Mouse (Mus musculus) liver, embryonic 14.5 days (tissue): ENCODE measurements around the gene Myf6. TPM values are rescaled to one million over a fixed set of nuclear protein-coding genes. Genes with fewer than 3 reads are reported as not detected.

Source experiments
- ATAC-seq: fragments of 200-750 bp; cut with Nextera tagmentation; 2 replicates; pipeline ENCODE4 v1.8.0; 2017; ENCODE audit warnings: moderate number of reproducible peaks, mild to moderate bottlenecking, moderate library complexity; ENCODE audit not compliant: insufficient read depth
- DNase-seq, 3 experiments: peaks; one replicate each; pipeline ENCODE4 v3.0.0-alpha.2; 2012 to 2013; ENCODE audit warnings: low read depth in 3 of 3, low spot score in 3 of 3
- H3K27ac ChIP-seq: fragments of 300-500 bp; sonication (generic); 2 replicates; pipeline ENCODE4 v1.5.1; 2014; ENCODE audit warnings: moderate library complexity, mild to moderate bottlenecking, control low read depth, inconsistent platforms
- H3K27me3 ChIP-seq: fragments of 300-500 bp; sonication (generic); 2 replicates; pipeline ENCODE4 v1.6.1; 2014; ENCODE audit warnings: mild to moderate bottlenecking, low read length, moderate library complexity; ENCODE audit not compliant: control insufficient read depth, insufficient read depth
- H3K36me3 ChIP-seq: fragments of 300-500 bp; sonication (generic); replicated peaks from 2 replicates; pipeline ENCODE4 v1.6.1; 2014; ENCODE audit warnings: low read depth; ENCODE audit not compliant: control insufficient read depth, insufficient read depth
- H3K4me1 ChIP-seq, 2 experiments: fragments of 200-500 bp in 1 of 2; fragments of 300-500 bp in 1 of 2; sonication (generic) in 1 of 2; replicated peaks; 2 replicates each; pipeline ENCODE4 v1.6.1; 2012 to 2014; ENCODE audit warnings: antibody characterized with exemption in 1 of 2, inconsistent platforms in 1 of 2, low read length in 1 of 2; ENCODE audit not compliant: control insufficient read depth in 2 of 2, insufficient read depth in 2 of 2
- H3K4me2 ChIP-seq: fragments of 300-500 bp; sonication (generic); 2 replicates; pipeline ENCODE4 v1.6.1; 2014; ENCODE audit warnings: low read depth, mild to moderate bottlenecking, control low read depth, moderate library complexity
- H3K4me3 ChIP-seq, 2 experiments: fragments of 200-500 bp in 1 of 2; fragments of 300-500 bp in 1 of 2; sonication (generic) in 1 of 2; 2 replicates each; pipeline ENCODE4 v1.5.1; 2012 to 2014; ENCODE audit warnings: low read depth in 2 of 2, low read length in 2 of 2, mild to moderate bottlenecking in 2 of 2, control low read depth in 1 of 2, inconsistent platforms in 1 of 2, moderate library complexity in 1 of 2; ENCODE audit not compliant: insufficient read depth in 1 of 2
- H3K9ac ChIP-seq: fragments of 300-500 bp; sonication (generic); replicated peaks from 2 replicates; pipeline ENCODE4 v1.6.1; 2014; ENCODE audit warnings: mild to moderate bottlenecking, control low read depth, moderate library complexity
- H3K9me3 ChIP-seq: fragments of 300-500 bp; sonication (generic); 2 replicates; pipeline ENCODE4 v1.6.1; 2016; ENCODE audit warnings: low read length, mixed read lengths; ENCODE audit not compliant: control insufficient read depth
- CTCF ChIP-seq: IDR thresholded peaks from 2 replicates; pipeline ENCODE4 v1.5.1; 2016; ENCODE audit warnings: antibody characterized with exemption, low read depth, control low read depth
- EP300 ChIP-seq: IDR thresholded peaks from 2 replicates; pipeline ENCODE4 v1.6.1; 2016; ENCODE audit warnings: antibody characterized with exemption, low read depth
- WGBS: fragments of 180-500 bp; shearing (Covaris S2); extraction: QIAGEN DNeasy Blood & Tissue Kit; methylation state at CpG from one replicate; pipeline ENCODE4 v1.1.7; 2014; ENCODE audit not compliant: insufficient replicate concordance; 5-methylcytosine and 5-hydroxymethylcytosine counted together
- polyA plus RNA-seq, 2 experiments: library from polyadenylated mRNA; depleted of rRNA in 1 of 2; stranded (reverse) in 1 of 2; unstranded in 1 of 2; fragments of >200 nt; fragmentation: Nextera tagmentation in 1 of 2; extraction: Ambion mirVana in 1 of 2; gene quantifications; 2 replicates each; pipeline versions ENCODE4 v1.2.1 to v1.2.3; 2012 to 2014

The Myf6 gene
- polyA plus RNA-seq (2012; rRNA removed) (not detected in 2 replicates), polyA plus RNA-seq (2014; fragmentation: Nextera tagmentation; extraction: Ambion mirVana) (not detected in 2 replicates)

GRCm38 (mm10) chr10:107494568-107494967 is at the start of gene Myf6:
Myf6 (minus strand) TSS chr10:107494737.
- DNase-seq (no peak), ATAC-seq (no peak)
- Histone ChIP-seq H3K9me3 (no peaks in the 10 kb centered on the region), H3K4me3 (no peak within 1 kb of the TSS), H3K36me3 (no peaks in the 10 kb centered on the region), H3K4me2 (no peak within 1 kb of the TSS), H3K27ac (no peak within 1 kb of the TSS), H3K27me3 (no peaks in the 10 kb centered on the region), H3K4me1 (no peaks in the 10 kb centered on the region), H3K9ac (no peak within 1 kb of the TSS)
- 65% methylated on average over 6 of the region's 6 CpGs for WGBS
- TF ChIP-seq CTCF (no peak), EP300 (no peak)

GRCm38 (mm10) chr10:107543026-107543425 is 48.5 kb upstream of the Myf6 start:
- Histone ChIP-seq H3K27me3 (no peaks in the 10 kb centered on the region), H3K4me1 (no peaks in the 10 kb centered on the region), H3K4me3 (no peak overlapping the region), H3K36me3 (no peaks in the 10 kb centered on the region), H3K9ac (no peak overlapping the region), H3K4me2 (no peak overlapping the region), H3K9me3 (no peaks in the 10 kb centered on the region), H3K27ac (no peak overlapping the region)
- TF ChIP-seq CTCF = no peak
- TF ChIP-seq EP300 = no peak
- 52% methylated on average over 1 of the region's 1 CpGs for WGBS
- DNase-seq = no peak
- no peak for ATAC-seq

GRCm38 (mm10) chr10:107528758-107529157 is 34.2 kb upstream of the Myf6 start:
- no peak overlapping the region for H3K4me2 ChIP-seq
- no peak overlapping the region for H3K27ac ChIP-seq
- no peak for DNase-seq
- H3K4me3 ChIP-seq = no peak overlapping the region
- no peak for ATAC-seq
- H3K9me3 ChIP-seq = no peaks in the 10 kb centered on the region
- H3K27me3 ChIP-seq = no peaks in the 10 kb centered on the region
- H3K9ac ChIP-seq = no peak overlapping the region
- TF ChIP-seq EP300 = no peak
- TF ChIP-seq CTCF = no peak
- H3K4me1 ChIP-seq = no peaks in the 10 kb centered on the region
- WGBS = 40% methylated on average over 1 of the region's 1 CpGs
- no peaks in the 10 kb centered on the region for H3K36me3 ChIP-seq

- TF ChIP-seq CTCF = no peak
- no peak for TF ChIP-seq EP300
- H3K36me3 ChIP-seq = no peaks in the 10 kb centered on the region
- no peak overlapping the region for H3K4me3 ChIP-seq
- no peaks in the 10 kb centered on the region for H3K9me3 ChIP-seq
- WGBS = 53% methylated on average over 5 of the region's 5 CpGs
- no peak overlapping the region for H3K9ac ChIP-seq
- no peaks in the 10 kb centered on the region for H3K4me1 ChIP-seq
- no peak overlapping the region for H3K27ac ChIP-seq
- no peak overlapping the region for H3K4me2 ChIP-seq
- DNase-seq (no peak), ATAC-seq (no peak)
- no peaks in the 10 kb centered on the region for H3K27me3 ChIP-seq
Measured at GRCm38 (mm10) chr10:107519216-107519615, 24.7 kb upstream of the Myf6 start.

- 63% methylated on average over 7 of the region's 7 CpGs for WGBS
- no peaks in the 10 kb centered on the region for H3K27me3 ChIP-seq
- ATAC-seq (no peak), DNase-seq (no peak)
- H3K36me3 ChIP-seq = no peaks in the 10 kb centered on the region
- no peaks in the 10 kb centered on the region for H3K4me1 ChIP-seq
- no peak overlapping the region for H3K4me2 ChIP-seq
- no peaks in the 10 kb centered on the region for H3K9me3 ChIP-seq
- no peak overlapping the region for H3K4me3 ChIP-seq
- H3K27ac ChIP-seq = no peak overlapping the region
- TF ChIP-seq CTCF = no peak
- TF ChIP-seq EP300 = no peak
- no peak overlapping the region for H3K9ac ChIP-seq
Measured at GRCm38 (mm10) chr10:107516641-107517040, 22.1 kb upstream of the Myf6 start.
